Mouse (Mus musculus): Measurements from ENCODE around the gene Mettl7a3. TPM values are rescaled to one million over a fixed set of nuclear protein-coding genes. Genes with fewer than 3 reads are reported as not detected.
"Not testable (repeated sequence)": the region's sequence is repeated elsewhere in the genome, so short reads cannot be mapped to it uniquely, and the experiment has no call there.

Gene Mettl7a3
- polyA plus RNA-seq, 1 experiment from 2014 or later, result 0.09 TPM

- Histone ChIP-seq H3K9ac (no peak overlapping the region), H3K27me3 (no peaks in the 10 kb centered on the region), H3K9me3 (no peaks in the 10 kb centered on the region), H3K4me2 (no peak overlapping the region), H3K36me3 (no peaks in the 10 kb centered on the region), H3K4me1 (replicated peaks) (no peaks in the 10 kb centered on the region), H3K27ac (replicated peaks) (no peak overlapping the region), H3K4me3 (no peak overlapping the region)
- 93% methylated on average over 5 of the region's 5 CpGs for WGBS
- ATAC-seq (ENCODE audit: low FRiP score, low read depth), result no peak
These were observed 20.1 kb upstream of the Mettl7a3 start for GRCm38 (mm10) chr15:100314448-100315145.

- not testable (repeated sequence) for H3K4me3 ChIP-seq; H3K4me2 ChIP-seq; H3K9me3 ChIP-seq; H3K27ac ChIP-seq (replicated peaks); H3K36me3 ChIP-seq; H3K4me1 ChIP-seq (replicated peaks); H3K9ac ChIP-seq; H3K27me3 ChIP-seq; ATAC-seq (ENCODE audit: low FRiP score, low read depth)
- 86% methylated on average over 4 of the region's 4 CpGs for WGBS
These were observed 16.6 kb upstream of the Mettl7a3 start for GRCm38 (mm10) chr15:100318014-100318671.

- no peaks in the 10 kb centered on the region for H3K36me3 ChIP-seq
- no peak for ATAC-seq (ENCODE audit: low FRiP score, low read depth)
These were observed 14.8 kb upstream of the Mettl7a3 start for GRCm38 (mm10) chr15:100319884-100320283.

GRCm38 (mm10) chr15:100320295-100320905, 14.3 kb upstream of the Mettl7a3 start:
- H3K4me3 ChIP-seq, result no peak overlapping the region
- H3K9ac ChIP-seq, result no peak overlapping the region
- H3K9me3 ChIP-seq, result no peaks in the 10 kb centered on the region
- 79% methylated on average over 9 of the region's 9 CpGs for WGBS
- no peaks in the 10 kb centered on the region for H3K4me1 ChIP-seq (replicated peaks)
- no peaks in the 10 kb centered on the region for H3K36me3 ChIP-seq
- H3K27ac ChIP-seq (replicated peaks), result no peak overlapping the region
- no peak overlapping the region for H3K4me2 ChIP-seq
- H3K27me3 ChIP-seq, result no peaks in the 10 kb centered on the region
- no peak for ATAC-seq (ENCODE audit: low FRiP score, low read depth)

More at GRCm38 (mm10) chr15:100319884-100320283, 14.8 kb upstream of the Mettl7a3 start:
- Histone ChIP-seq H3K27me3 (no peaks in the 10 kb centered on the region), H3K9me3 (no peaks in the 10 kb centered on the region), H3K4me2 (no peak overlapping the region), H3K4me3 (no peak overlapping the region), H3K27ac (replicated peaks) (no peak overlapping the region), H3K9ac (no peak overlapping the region), H3K4me1 (replicated peaks) (no peaks in the 10 kb centered on the region)
- 89% methylated on average over 1 of the region's 1 CpGs for WGBS

- no peaks in the 10 kb centered on the region for H3K36me3 ChIP-seq
- no peak overlapping the region for H3K9ac ChIP-seq
- H3K4me1 ChIP-seq (replicated peaks), result no peaks in the 10 kb centered on the region
- no peak for ATAC-seq (ENCODE audit: low FRiP score, low read depth)
- H3K4me2 ChIP-seq, result no peak overlapping the region
- no peaks in the 10 kb centered on the region for H3K27me3 ChIP-seq
- H3K27ac ChIP-seq (replicated peaks), result no peak overlapping the region
- no peak overlapping the region for H3K4me3 ChIP-seq
- 48% methylated on average over 5 of the region's 5 CpGs for WGBS
- no peaks in the 10 kb centered on the region for H3K9me3 ChIP-seq
These were observed 13.6 kb upstream of the Mettl7a3 start for GRCm38 (mm10) chr15:100321134-100321533.

- no peaks in the 10 kb centered on the region for H3K9me3 ChIP-seq
- H3K4me3 ChIP-seq, result no peak overlapping the region
- H3K27ac ChIP-seq (replicated peaks), result no peak overlapping the region
- no peak overlapping the region for H3K9ac ChIP-seq
- no peak for ATAC-seq (ENCODE audit: low FRiP score, low read depth)
- H3K4me1 ChIP-seq (replicated peaks), result no peaks in the 10 kb centered on the region
- H3K36me3 ChIP-seq, result no peaks in the 10 kb centered on the region
- H3K27me3 ChIP-seq, result no peaks in the 10 kb centered on the region
- 75% methylated on average over 12 of the region's 12 CpGs for WGBS
- no peak overlapping the region for H3K4me2 ChIP-seq
These were observed 10.6 kb upstream of the Mettl7a3 start for GRCm38 (mm10) chr15:100324021-100324591.

GRCm38 (mm10) chr15:100325235-100325634, 9.5 kb upstream of the Mettl7a3 start:
- H3K27me3 ChIP-seq, result no peaks in the 10 kb centered on the region
- no peak overlapping the region for H3K27ac ChIP-seq (replicated peaks)
- H3K4me1 ChIP-seq (replicated peaks), result no peaks in the 10 kb centered on the region
- 89% methylated on average over 3 of the region's 3 CpGs for WGBS
- no peak for ATAC-seq (ENCODE audit: low FRiP score, low read depth)
- H3K9me3 ChIP-seq, result no peaks in the 10 kb centered on the region
- H3K36me3 ChIP-seq, result no peaks in the 10 kb centered on the region
- H3K9ac ChIP-seq, result no peak overlapping the region
- no peak overlapping the region for H3K4me3 ChIP-seq
- no peak overlapping the region for H3K4me2 ChIP-seq

GRCm38 (mm10) chr15:100328089-100328488, 6.6 kb upstream of the Mettl7a3 start:
- not testable (repeated sequence) for H3K36me3 ChIP-seq; ATAC-seq (ENCODE audit: low FRiP score, low read depth); H3K4me3 ChIP-seq; H3K27ac ChIP-seq (replicated peaks); H3K9ac ChIP-seq; H3K4me2 ChIP-seq; H3K9me3 ChIP-seq; H3K4me1 ChIP-seq (replicated peaks); H3K27me3 ChIP-seq
- 68% methylated on average over 4 of the region's 4 CpGs for WGBS

GRCm38 (mm10) chr15:100329336-100329735, 5.4 kb upstream of the Mettl7a3 start:
- H3K36me3 ChIP-seq, result not testable (repeated sequence)
- 36% methylated on average over 10 of the region's 10 CpGs for WGBS

GRCm38 (mm10) chr15:100330739-100331138, 4.0 kb upstream of the Mettl7a3 start:
- Histone ChIP-seq H3K9ac (no peak overlapping the region), H3K27ac (replicated peaks) (no peak overlapping the region), H3K4me1 (replicated peaks) (no peaks in the 10 kb centered on the region), H3K27me3 (no peaks in the 10 kb centered on the region), H3K4me2 (no peak overlapping the region), H3K36me3 (no peaks in the 10 kb centered on the region), H3K4me3 (no peak overlapping the region), H3K9me3 (no peaks in the 10 kb centered on the region)
- ATAC-seq (ENCODE audit: low FRiP score, low read depth), result no peak
- WGBS, result 61% methylated on average over 7 of the region's 7 CpGs

More at GRCm38 (mm10) chr15:100329336-100329735, 5.4 kb upstream of the Mettl7a3 start:
- H3K9me3 ChIP-seq; H3K27me3 ChIP-seq; H3K9ac ChIP-seq; H3K4me1 ChIP-seq (replicated peaks); H3K4me3 ChIP-seq; H3K27ac ChIP-seq (replicated peaks); H3K4me2 ChIP-seq; ATAC-seq (ENCODE audit: low FRiP score, low read depth): not testable (repeated sequence)

- peak; percentile 34; the same call in 1 of the 2 replicates for ATAC-seq (ENCODE audit: low FRiP score, low read depth)
- H3K9ac ChIP-seq; H3K4me2 ChIP-seq; H3K9me3 ChIP-seq; H3K4me3 ChIP-seq; H3K36me3 ChIP-seq; H3K4me1 ChIP-seq (replicated peaks); H3K27me3 ChIP-seq; H3K27ac ChIP-seq (replicated peaks): not testable (repeated sequence)
- WGBS, result 50% methylated on average over 3 of the region's 10 CpGs
These were observed 2.4 kb upstream of the Mettl7a3 start for GRCm38 (mm10) chr15:100332077-100332961.
